Mouse (Mus musculus) bone marrow, adult 2 months (tissue): ENCODE measurements at regions not wholly inside any gene's neighbourhood (a gene's known extent, or its start where the extent isn't known, plus 50 kb on each side); places are given as distances from the start of the nearest gene placed in this dataset.

Experiments used
- CTCF ChIP-seq: fragments of 200-500 bp; IDR thresholded peaks from 2 replicates; pipeline ENCODE4 v1.5.1; 2011; ENCODE audit warnings: low read length, control low read depth; ENCODE audit not compliant: control insufficient read depth, insufficient read depth
- POLR2A ChIP-seq: fragments of 200-500 bp; IDR thresholded peaks from 2 replicates; pipeline ENCODE4 v1.6.1; 2011; ENCODE audit warnings: low read depth, mild to moderate bottlenecking, control low read depth, low read length, borderline replicate concordance; ENCODE audit not compliant: control insufficient read depth

GRCm38 (mm10) chr2:51022479-51022878 is 126.4 kb downstream of the Rnd3 start:
- no peak for TF ChIP-seq POLR2A
- no peak for TF ChIP-seq CTCF
